Mouse (Mus musculus) CH12.LX (cell line): ENCODE data around the gene Ntmt1. TPM values are rescaled to one million over a fixed set of nuclear protein-coding genes. Genes with fewer than 3 reads are reported as not detected.
A peak's percentile ranks its signal among the peaks of the same experiment; 100 is the strongest.

Experiments
- DNase-seq: peaks from one replicate; pipeline ENCODE4 v3.0.0-alpha.2; 2013; ENCODE audit errors: extremely low read depth
- H3K27ac ChIP-seq: 2 replicates; pipeline ENCODE4 v1.5.1; 2012; ENCODE audit warnings: low read depth, mild to moderate bottlenecking, control low read depth, moderate library complexity; ENCODE audit not compliant: insufficient read depth
- H3K27me3 ChIP-seq: replicated peaks from 2 replicates; pipeline ENCODE3; 2012; ENCODE audit warnings: inconsistent platforms
- H3K36me3 ChIP-seq, 2 experiments: replicated peaks in 1 of 2; 2 replicates each; pipeline versions ENCODE3 to v1.6.1; 2012; ENCODE audit warnings: inconsistent platforms in 1 of 2, low read length in 1 of 2, mild to moderate bottlenecking in 1 of 2, mixed read lengths in 1 of 2, moderate library complexity in 1 of 2; ENCODE audit not compliant: control insufficient read depth in 1 of 2, insufficient read depth in 1 of 2
- H3K4me1 ChIP-seq, 2 experiments: 2 replicates each; pipeline ENCODE4 v1.6.1; 2012; ENCODE audit warnings: inconsistent platforms in 1 of 2, moderate library complexity in 1 of 2; ENCODE audit not compliant: insufficient read depth in 2 of 2, control insufficient read depth in 1 of 2
- H3K4me2 ChIP-seq: 2 replicates; pipeline ENCODE4 v1.6.1; 2012; ENCODE audit warnings: low read depth, mild to moderate bottlenecking, control low read depth; ENCODE audit not compliant: poor library complexity, insufficient read depth, severe bottlenecking
- H3K4me3 ChIP-seq, 3 experiments: fragments of 150-350 bp in 1 of 3; sonication (generic) in 1 of 3; replicated peaks in 1 of 3; 2 replicates each; pipeline versions ENCODE3 to v1.5.1; 2011 to 2012; ENCODE audit warnings: low read depth in 2 of 3, low read length in 2 of 3, mild to moderate bottlenecking in 2 of 3, moderate library complexity in 2 of 3, control low read depth in 1 of 3, improper control_type of control experiment in 1 of 3, inconsistent platforms in 1 of 3, mixed read lengths in 1 of 3; ENCODE audit not compliant: poor library complexity in 1 of 3
- H3K79me2 ChIP-seq: replicated peaks from 2 replicates; pipeline ENCODE4 v1.6.1; 2012; ENCODE audit warnings: mild to moderate bottlenecking, moderate library complexity; ENCODE audit not compliant: control insufficient read depth, poor library complexity, insufficient read depth, severe bottlenecking; ENCODE audit errors: extremely low read depth
- H3K9ac ChIP-seq: 2 replicates; pipeline ENCODE4 v1.6.1; 2012; ENCODE audit warnings: low read depth, mild to moderate bottlenecking, control low read depth, moderate library complexity; ENCODE audit not compliant: insufficient read depth
- H3K9me3 ChIP-seq: replicated peaks from 2 replicates; pipeline ENCODE3; 2012; ENCODE audit warnings: low read length, inconsistent platforms, mixed read lengths
- CHD2 ChIP-seq: IDR thresholded peaks from 2 replicates; pipeline ENCODE4 v1.6.1; 2011; ENCODE audit warnings: low read length, improper control_type of control experiment
- EP300 ChIP-seq: IDR thresholded peaks from 2 replicates; pipeline ENCODE4 v1.6.1; 2011; ENCODE audit warnings: low read length, improper control_type of control experiment
- HCFC1 ChIP-seq: IDR thresholded peaks from 2 replicates; pipeline ENCODE4 v1.6.1; 2012; ENCODE audit warnings: low read depth, mild to moderate bottlenecking, inconsistent platforms, low read length, improper control_type of control experiment
- IRF4 ChIP-seq: IDR thresholded peaks from 2 replicates; pipeline ENCODE4 v1.6.1; 2014; ENCODE audit warnings: low read depth, mild to moderate bottlenecking, inconsistent platforms, low read length, improper control_type of control experiment
- MAZ ChIP-seq: IDR thresholded peaks from 2 replicates; pipeline ENCODE4 v1.6.1; 2012; ENCODE audit warnings: low read depth, mild to moderate bottlenecking, inconsistent platforms, low read length, improper control_type of control experiment, moderate library complexity
- MEF2A ChIP-seq: IDR thresholded peaks from 2 replicates; pipeline ENCODE4 v1.6.1; 2014; ENCODE audit warnings: low read depth, mild to moderate bottlenecking, inconsistent platforms, low read length, improper control_type of control experiment, borderline replicate concordance
- MXI1 ChIP-seq: IDR thresholded peaks from 2 replicates; pipeline ENCODE4 v1.6.1; 2011; ENCODE audit warnings: mild to moderate bottlenecking, low read depth, low read length, improper control_type of control experiment
- RAD21 ChIP-seq: IDR thresholded peaks from 2 replicates; pipeline ENCODE4 v1.6.1; 2011; ENCODE audit warnings: low read depth, mild to moderate bottlenecking, low read length, improper control_type of control experiment, moderate library complexity
- ZMIZ1 ChIP-seq: IDR thresholded peaks from 2 replicates; pipeline ENCODE4 v1.6.1; 2012; ENCODE audit warnings: low read depth, mild to moderate bottlenecking, inconsistent platforms, low read length, improper control_type of control experiment
- dilution Hi-C: fragments of 300-500 bp; cut with MboI; formaldehyde crosslinking; loops from 2 replicates; pipeline ENCODE4 v1.14.3; 2020; ENCODE audit warnings: low sequenced_read_pairs; ENCODE audit not compliant: extremely low pct_unique_long_range_greater_than_20kb, extremely low pct_ligation_motif_present
- in situ Hi-C: fragments of 300-500 bp; cut with MboI; formaldehyde crosslinking; loops from 3 replicates; pipeline ENCODE4 v1.14.3; 2019; ENCODE audit warnings: low sequenced_read_pairs, low pct_ligation_motif_present, low pct_unique_long_range_greater_than_20kb, mixed read lengths
- polyA plus RNA-seq: library from polyadenylated mRNA; unstranded; fragments of >175 nt; gene quantifications from 2 replicates; pipeline ENCODE4 v1.2.1, GENCODE M21; 2012; ENCODE audit warnings: low read depth; ENCODE audit not compliant: insufficient read length
- total RNA-seq, 2 experiments: library from RNA; depleted of rRNA; stranded (reverse); fragments of 300-350 nt in 1 of 2; fragments of >200 nt in 1 of 2; gene quantifications; 2 replicates each; pipeline ENCODE4 v1.2.3; 2012 to 2014

Gene Ntmt1
- total and polyA plus RNA-seq, 3 experiments = 43.3 to 66.1 (median 50.4) TPM

- Histone ChIP-seq H3K4me1 (peaks cover 11 to 35% of the 10 kb centered on the region in 2 experiments), H3K79me2 (no peaks in the 10 kb centered on the region), H3K27ac (no peak overlapping the region), H3K4me2 (peak overlapping the region; percentile 23), H3K9ac (no peak overlapping the region), H3K4me3 (peak overlapping the region in 2 of 3 experiments; percentile 24 to 36), H3K9me3 (no peaks in the 10 kb centered on the region), H3K36me3 (no peaks in the 10 kb centered on the region), H3K27me3 (peaks cover 51% of the 10 kb centered on the region)
- peak; percentile 85 for DNase-seq
- dilution Hi-C loops = no loop called here
- in situ Hi-C loops = no loop called here
- 0 out of 2 replicates have a peak, but pooled peaks have one; percentile 55 for TF ChIP-seq MXI1
- no peak for TF ChIP-seq EP300
- peak; percentile 57; the same call in 1 of the 2 replicates for TF ChIP-seq MAZ
- TF ChIP-seq MEF2A = 0 out of 2 replicates have a peak, but pooled peaks have one; percentile 8
Observed at GRCm38 (mm10) chr2:30796382-30796781, 11.2 kb upstream of the Ntmt1 start.

GRCm38 (mm10) chr2:30799456-30799855, 8.2 kb upstream of the Ntmt1 start:
- no peak for DNase-seq
- no peak overlapping the region for H3K4me2 ChIP-seq
- H3K27ac ChIP-seq = no peak overlapping the region
- in situ Hi-C loops = no loop called here
- no peaks in the 10 kb centered on the region for H3K36me3 ChIP-seq
- no peaks in the 10 kb centered on the region for H3K79me2 ChIP-seq
- no peak overlapping the region for H3K9ac ChIP-seq
- TF ChIP-seq HCFC1 = 0 out of 2 replicates have a peak, but pooled peaks have one; percentile 21
- TF ChIP-seq CHD2 = no peak
- TF ChIP-seq, all 38 proteins: peak for 1
- Histone ChIP-seq H3K4me1 (peaks cover 5 to 21% of the 10 kb centered on the region in 2 experiments; a peak in 3 of 4 replicates), H3K4me3 (no peak overlapping the region), H3K27me3 (peaks cover 72% of the 10 kb centered on the region), H3K9me3 (peaks cover 2% of the 10 kb centered on the region)
- dilution Hi-C loops = no loop called here

GRCm38 (mm10) chr2:30800671-30801066, 7.0 kb upstream of the Ntmt1 start:
- H3K36me3 ChIP-seq = no peaks in the 10 kb centered on the region
- no peak for DNase-seq
- H3K27me3 ChIP-seq = peaks cover 76% of the 10 kb centered on the region
- peaks cover 5 to 12% of the 10 kb centered on the region in 2 experiments; a peak in 3 of 4 replicates for H3K4me1 ChIP-seq
- no peak overlapping the region for H3K27ac ChIP-seq
- H3K4me2 ChIP-seq = no peak overlapping the region
- dilution Hi-C loops = no loop called here
- H3K79me2 ChIP-seq = no peaks in the 10 kb centered on the region
- H3K9ac ChIP-seq = no peak overlapping the region
- no peak for TF ChIP-seq ZMIZ1
- no peak for TF ChIP-seq RAD21
- TF ChIP-seq IRF4 = no peak
- in situ Hi-C loops = no loop called here
- H3K9me3 ChIP-seq = peaks cover 4% of the 10 kb centered on the region
- H3K4me3 ChIP-seq = no peak overlapping the region
